Mouse (Mus musculus) MEL-GATA-1-ER (cell line): Measurements from ENCODE around the gene Cep44.
A peak's percentile ranks its signal among the peaks of the same experiment; 100 is the strongest.

Source experiments
- DNase-seq: peaks from one replicate; pipeline ENCODE4 v3.0.0-alpha.2; 2012; ENCODE audit warnings: low read depth; ENCODE audit errors: extremely low read depth

The Cep44 gene

DNA sequence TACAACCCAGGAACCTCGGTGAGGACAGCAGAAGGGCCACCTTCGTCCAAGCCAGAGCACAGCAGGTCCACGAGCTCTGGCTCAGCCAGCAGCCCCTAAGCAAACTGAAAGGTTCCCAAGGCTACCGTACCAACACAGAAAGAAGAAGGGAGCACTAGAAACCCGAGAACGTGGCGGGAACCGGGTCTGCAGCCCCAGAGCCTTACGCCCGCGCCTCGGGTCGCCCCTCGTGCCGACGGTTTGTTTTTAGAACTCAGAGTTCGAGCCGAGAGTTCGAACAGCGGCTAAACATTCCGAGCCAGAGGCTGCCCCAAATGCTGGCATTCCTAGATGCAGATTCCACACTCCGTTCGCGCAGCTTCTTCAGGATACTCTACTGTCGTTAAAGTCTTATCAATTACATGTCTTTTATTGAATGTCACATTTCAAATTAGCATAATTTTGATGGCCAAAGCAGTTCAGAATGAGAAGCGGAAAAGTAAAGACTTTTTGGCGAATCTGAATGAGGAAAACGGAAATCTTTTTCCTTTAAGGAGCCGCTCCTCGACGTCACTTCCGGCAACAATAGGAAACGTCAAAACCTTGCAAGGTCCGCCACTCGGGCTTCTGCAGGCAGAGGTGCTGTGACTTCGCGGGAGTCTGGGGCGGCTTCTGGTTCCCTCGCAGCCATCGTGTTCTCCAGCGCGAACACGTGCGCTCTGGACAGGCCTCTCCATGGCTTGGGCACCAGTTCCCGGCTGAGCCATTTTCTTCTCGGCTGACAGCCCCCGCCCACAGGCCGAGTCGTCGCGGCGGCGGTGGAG, at the start of gene Cep44, which contains the start of gene Fbxo8:
Gene Cep44 (minus strand): TSS at position 490 of the 803 bp plus-strand sequence.
Gene Fbxo8 (plus strand): TSS at position 533 of the 803 bp plus-strand sequence.
- DNase-seq: peak; percentile 82

DNA sequence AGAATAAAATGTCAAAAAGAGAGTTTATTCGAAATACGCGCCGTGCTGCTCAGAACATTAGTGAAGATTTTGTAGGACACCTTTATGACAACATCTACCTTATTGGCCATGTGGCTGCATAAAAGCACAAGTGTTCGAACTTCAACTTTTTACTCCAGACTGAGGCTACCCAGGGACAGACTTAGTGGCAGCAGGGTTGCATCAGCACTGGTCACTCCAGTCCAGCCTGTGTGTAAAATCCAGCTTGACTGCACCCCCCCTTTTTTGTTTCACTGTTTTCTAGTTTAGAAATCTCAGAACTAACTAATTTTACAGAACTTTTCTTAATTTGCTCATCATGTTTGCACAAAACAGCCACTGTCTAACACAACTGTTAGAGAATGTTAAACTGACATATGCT, 40.7 kb upstream of the Cep44 start:
- DNase-seq: no peak

DNA sequence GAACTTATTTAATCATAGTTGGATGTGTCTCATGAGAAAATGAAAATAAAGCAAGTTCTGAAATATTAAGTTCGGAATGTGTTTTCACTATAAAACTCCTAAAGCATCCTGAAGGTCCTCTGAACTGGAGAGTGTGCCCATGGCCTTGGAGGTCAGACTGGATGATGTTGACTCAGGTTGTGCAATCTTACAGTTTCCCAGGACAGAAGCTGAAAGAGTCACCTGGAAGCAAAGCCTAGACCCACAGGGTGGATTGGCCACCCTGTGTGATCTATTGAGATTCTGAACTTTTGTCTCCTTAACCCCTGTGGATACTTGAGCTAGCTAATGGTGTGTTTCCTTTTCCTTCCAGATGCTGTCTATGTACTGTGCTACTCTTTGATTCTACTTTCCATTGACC, 40.2 kb upstream of the Cep44 start:
- no peak for DNase-seq

DNA sequence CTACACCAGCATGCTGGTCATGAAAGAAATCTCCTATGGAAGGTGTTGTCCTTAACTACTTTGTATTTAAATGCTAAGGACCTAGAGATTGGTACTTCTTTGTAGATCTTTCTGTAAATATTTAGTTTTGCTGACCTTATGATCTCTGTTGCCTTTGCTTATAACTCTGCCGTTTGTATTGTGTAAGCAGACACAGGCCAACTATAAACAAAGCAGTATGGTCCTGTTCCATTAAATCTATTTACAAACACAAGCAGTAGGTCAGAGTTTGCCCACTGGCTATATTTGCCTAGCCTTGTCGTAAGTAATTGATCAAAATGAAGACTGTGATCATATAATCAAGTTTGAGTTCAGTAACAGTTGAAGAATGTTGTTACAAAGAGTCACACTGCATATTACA, 38.2 kb upstream of the Cep44 start:
- no peak for DNase-seq

DNA sequence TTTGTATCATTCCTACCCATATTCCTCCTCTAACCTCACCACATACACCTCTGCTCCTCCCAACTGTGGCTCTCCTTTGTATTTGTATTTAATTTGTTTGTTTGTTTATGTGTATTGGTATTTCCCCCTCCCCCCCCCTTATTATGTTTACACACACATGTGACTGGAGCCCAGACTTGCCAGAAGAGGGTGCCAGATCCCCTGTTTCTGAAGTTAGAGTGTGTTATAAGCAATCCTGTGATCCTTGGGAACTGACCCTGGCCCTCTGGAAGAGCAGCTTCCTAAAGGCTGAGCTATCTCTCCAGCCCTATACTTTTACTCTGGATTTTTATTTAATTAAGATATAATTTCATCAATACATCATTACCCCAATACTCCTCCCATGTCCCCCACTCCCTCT, 32.0 kb upstream of the Cep44 start:
- DNase-seq: no peak

DNA sequence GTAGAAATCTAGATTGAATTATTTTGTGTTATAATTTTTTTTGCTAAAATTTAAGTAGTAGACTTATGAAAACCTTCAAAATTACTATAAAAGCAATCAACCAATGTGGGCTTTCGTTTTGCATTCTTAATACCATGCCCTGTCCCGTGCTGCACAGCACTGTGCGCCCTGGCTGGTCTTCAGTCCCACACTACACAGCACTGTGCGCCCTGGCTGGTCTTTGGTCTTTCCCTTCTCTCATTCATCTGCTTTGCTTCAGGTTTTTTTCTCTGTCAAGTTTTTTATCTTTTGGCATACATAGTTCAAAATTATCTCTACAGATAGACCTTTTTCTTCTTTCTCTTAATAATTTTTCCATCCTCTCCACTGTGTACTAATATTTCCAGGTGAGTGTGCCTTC, 30.1 kb upstream of the Cep44 start:
- DNase-seq: no peak

DNA sequence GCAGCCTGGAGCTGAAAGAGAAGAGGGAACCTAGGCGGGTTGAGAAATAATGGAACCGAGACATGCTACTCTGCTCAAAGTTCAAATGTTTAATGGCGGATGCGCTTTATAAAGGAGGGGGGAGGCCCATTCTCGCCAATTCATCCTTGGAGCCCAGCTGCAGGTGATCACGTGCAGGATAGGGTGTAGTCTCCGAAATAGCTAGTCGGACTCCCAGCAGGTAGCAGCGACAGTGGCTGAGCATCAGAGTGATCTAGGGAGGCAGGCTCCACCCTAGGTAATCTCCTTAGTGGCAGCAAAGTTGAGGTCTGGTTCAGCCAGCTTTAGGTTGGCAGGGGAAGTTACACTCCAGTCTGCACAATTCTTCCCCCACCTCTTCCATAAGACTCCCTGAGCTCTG, 16.0 kb upstream of the Cep44 start:
- DNase-seq: no peak

DNA sequence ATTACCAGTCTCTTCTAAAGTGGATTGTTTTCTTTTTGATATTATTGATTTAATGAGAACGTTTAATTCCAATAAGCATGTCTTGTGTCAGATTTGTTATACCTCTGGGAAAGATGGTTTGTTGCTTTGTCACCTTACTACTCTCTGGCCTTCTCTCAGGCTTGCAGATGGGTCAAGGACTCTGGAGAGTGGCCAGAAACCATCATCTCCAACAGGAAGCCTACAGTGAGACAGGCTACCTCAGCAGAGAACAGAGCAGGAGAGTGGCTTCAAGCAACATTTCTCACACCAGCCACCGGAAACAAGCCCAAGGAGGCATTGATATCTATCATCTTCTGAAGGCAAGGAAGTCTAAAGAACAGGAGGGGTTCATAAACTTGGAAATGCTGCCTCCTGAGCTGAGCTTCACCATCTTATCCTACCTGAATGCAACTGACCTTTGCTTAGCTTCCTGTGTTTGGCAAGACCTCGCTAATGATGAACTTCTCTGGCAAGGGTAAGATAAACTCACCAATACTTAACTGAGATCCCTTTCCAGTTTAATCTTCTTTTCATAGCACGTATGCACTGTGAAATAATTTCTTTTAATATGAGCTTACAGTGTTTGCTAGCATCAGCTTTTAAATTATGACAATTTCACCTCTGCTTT, 13.7 kb upstream of the Cep44 start:
- no peak for DNase-seq

DNA sequence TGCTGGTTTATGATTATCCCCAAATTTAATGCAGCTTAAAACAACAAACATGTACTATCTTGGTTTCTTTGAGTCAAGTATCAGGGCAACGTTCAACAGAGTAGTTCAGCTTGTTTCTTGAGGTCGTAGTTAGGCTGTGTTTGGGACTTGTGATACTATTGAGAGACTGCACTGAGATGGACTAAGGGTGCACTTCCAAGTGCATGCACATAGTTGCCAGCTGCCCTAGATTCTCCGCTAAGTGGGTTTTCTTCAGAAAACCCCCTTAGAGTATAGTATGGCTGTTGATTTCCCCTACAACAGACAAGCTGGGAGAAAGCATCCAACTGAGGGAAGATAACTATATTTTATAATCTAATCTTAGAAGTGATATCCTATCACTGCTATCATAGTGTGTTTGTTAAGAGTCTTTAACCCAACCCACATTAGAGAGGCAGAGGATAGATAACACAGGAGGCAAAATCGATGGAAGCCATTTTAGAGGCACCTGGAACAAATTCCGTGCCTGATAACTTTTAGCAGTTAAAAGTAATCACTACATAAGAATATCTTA, 1.8 kb upstream of the Cep44 start:
- peak; percentile 26 for DNase-seq

DNA sequence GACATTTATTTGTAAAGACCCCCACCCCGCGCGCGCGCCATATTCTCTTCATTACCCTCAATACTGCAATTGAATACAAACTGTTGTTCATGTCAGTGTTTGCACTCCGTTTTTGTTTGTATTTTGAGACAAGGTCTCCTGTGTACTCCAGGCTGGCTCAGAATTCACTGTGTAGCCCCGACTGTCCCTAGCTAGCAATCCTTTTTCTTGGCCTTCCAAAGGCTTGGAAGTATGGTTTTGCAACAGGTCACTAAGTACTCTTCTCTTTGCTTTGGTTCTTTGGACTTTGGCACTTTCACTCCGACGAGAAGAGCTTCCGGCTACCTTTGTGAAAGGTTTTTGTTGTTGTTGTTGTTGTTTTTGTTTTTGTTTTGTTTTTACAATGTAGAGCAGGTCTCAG, 1.2 kb upstream of the Cep44 start:
- peak; percentile 17 for DNase-seq

DNA sequence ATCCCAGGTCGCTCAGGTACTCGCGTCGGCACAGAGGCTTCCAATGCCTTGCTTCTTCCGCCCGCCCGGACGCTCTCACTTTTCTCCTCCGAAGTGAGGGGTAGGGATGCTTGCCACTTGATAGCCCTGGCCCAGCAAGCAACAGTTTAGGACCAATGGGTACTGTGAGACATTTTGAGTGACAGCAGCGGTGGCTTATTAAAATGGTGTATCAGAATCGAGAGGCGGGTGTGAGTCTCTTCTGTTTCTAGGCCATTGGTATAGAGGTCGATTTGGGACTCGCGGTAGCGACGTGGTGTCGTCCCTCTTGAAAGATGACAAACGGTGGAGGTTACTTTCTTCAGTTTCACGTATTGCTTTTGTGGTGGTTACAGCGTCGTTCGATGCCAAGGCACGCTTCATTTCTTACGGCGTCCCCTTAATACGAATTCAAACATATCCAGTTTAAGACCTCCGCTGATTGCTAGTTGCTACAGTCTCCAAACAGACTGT, 560 bp upstream of the Cep44 start:
- DNase-seq: peak; percentile 97

DNA sequence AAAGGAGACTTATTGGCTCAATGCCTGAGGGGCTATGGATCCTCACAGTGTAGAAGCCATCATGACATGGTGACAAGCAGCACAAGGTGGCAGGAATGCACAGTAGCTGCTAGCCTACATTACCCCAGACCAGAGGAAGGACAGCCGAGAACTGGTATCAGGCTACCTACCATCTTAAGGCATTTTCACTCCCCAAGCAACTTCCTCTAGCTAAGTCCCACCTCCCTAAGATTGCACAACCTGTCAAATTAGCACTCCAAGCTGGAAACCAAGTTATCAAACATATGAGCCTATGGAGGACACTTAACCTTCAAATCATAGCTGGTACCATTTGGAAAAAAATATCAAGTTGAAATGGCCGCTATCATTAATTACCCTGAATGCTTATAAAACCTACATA, 3.0 kb downstream of the Cep44 start:
- no peak for DNase-seq

DNA sequence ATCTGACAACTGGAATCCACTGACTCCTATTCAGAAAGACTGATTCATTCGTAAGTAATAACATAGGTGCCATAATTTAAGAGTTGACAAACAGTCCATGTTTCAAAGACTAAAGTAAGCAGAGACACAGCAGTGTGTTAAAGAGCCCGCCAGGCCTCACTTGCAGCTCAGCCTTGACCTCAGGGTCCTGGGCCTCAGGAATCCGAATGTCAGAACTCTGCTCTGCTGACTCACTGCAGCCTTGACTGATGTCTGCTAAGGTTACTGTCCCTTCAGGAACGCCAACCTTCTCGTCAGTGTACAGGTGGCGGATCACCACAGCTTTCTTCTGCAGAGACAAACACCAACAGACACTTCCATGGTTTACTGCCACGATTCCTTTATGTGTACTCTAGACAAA, 10.1 kb downstream of the Cep44 start:
- no peak for DNase-seq

DNA sequence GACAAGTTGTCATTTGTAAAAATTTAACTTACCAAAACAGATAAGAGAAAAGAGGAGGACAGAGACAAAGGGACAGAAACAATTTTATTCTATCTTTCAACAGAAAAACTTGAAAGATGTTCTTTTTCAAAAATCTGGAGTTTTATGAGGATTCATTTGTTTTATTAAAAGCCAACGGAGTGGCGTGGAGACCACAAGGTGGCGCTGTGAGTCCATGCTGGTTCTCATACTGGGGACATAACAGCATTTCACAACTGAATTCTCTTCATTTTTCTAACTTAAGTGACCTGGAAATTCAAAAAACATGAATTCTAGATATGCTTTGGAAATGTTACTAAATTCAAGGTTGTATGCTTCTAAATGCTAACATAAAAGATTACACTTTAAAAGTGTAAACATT, 20.5 kb downstream of the Cep44 start:
- DNase-seq: peak; percentile 18

DNA sequence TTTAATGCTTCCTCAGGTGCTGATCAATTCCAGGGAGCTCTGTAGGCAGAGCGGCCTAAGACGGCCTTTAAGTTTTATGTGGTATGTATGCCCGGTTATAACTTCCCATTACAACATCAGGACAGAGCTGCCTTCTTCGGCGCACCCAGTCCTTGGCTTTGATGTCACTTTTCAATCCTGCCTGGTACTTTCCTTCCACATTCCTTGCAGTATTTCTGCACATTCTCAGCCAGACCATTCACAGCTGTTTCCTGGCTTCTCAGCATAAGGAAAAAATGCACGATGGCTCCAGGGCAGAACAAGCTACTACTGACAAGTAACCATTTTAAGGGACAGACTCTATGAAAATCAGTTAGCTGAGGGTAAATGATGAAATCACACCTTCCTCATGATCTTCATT, 22.0 kb downstream of the Cep44 start:
- no peak for DNase-seq

DNA sequence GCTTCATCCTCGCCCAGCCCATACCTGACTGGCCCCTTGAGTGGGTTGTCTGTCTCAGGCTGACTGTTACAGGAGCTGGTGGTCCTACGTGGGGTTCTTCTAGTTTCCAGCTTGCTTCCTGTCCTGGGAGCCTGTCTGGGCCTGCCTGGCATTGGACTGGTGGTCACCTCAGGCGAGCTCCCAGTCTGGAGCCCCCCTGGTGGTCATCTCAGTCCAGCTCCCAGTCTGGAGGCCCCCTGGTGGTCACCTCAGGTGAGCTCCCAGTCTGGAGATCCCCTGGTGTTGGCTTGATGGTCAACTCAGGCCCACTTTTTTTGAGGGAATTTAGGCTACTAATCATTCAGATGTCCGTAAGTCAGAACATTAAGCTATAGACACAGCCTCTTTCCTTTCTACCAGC, 29.8 kb downstream of the Cep44 start:
- no peak for DNase-seq

DNA sequence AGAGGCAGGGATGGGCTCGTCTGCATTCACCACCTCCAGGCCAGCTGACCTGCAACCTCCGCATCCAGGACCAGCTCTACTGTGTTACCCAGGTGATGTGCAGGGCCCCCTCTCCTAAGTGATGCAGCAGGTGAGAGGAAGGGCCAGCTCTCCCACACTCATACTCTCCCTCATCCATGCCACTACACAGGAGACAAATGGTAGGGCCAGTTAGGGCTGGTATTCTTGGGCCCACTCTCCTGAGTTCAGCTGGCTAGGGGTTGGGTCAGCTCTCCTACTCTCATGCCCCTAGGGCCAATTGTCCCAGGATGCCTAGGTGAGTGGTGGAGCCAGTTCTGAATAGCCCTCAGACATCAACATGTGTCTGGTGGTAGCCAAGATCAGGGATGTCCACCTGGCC, 30.6 kb downstream of the Cep44 start:
- DNase-seq: no peak

DNA sequence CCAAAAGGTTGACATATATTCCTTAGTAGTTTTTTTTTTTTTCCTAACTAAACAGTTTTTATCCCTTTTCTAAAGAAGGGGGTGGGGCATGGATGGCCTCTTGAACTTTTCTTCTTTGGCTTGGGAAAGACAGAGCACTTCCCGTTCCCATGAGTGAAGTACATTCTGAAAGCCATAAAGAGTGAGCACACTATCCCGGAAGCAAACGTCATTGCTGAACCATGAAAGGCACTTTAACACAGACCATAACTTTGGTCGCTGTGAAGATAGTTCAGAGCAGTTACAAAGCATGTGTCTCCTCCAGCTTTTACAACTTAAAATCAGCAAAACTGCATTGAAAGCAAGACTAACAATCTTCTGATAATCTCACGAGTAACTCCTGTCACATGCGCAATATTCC, 32.0 kb downstream of the Cep44 start:
- DNase-seq: no peak

DNA sequence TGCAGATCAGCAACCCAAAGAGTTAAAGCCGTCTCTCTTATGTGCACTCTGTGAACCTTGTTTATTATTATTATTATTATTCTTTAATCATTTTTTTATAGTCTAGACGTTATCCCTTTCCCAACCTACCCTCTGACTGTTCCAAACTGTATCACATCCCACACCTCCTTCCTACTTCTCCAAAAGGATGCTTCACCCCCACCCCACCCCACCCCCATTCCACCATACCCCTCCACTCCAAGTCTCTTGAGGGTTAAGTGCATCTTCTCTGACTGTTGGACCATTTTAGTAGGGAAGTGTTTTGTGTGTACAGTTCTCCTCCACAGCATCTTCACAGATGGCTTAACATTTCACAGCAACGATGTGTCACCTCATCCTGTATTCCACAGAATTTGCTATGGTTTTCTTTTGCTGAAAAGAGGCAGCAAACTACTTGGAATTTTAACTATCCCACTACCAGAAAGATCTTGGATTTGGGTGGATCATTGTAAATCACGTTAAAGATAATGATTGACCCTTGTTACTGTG, 41.8 kb downstream of the Cep44 start:
- DNase-seq: no peak

DNA sequence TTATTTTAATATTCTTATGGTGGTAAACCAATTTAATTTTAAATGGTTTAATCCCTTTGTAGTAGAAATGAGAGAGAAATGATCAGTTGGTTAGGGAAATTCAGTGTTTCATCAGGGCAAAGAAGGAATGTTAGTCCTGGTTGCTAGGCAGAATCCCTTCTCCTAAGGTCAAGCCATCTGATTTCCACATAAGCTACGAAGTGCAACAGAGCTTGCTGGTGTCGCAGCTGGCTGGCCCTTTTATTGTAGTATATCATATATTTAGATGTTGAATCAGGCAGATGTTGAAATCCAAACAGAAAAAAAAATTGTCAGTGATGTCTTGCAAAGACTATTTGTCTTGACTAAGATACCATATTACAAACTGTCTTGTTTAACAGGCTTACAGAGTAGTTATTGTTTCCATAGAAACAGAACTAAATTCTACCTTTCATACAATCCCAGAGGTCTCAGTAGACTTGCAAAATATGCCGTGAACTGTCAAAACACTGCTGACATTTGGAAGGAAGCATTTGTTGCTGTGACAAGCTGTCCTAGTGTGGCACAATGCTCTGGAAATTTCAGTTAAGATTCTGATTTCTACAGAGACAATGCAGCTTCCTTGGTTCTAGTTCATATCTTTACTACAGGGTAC, 42.4 kb downstream of the Cep44 start:
- DNase-seq: no peak

DNA sequence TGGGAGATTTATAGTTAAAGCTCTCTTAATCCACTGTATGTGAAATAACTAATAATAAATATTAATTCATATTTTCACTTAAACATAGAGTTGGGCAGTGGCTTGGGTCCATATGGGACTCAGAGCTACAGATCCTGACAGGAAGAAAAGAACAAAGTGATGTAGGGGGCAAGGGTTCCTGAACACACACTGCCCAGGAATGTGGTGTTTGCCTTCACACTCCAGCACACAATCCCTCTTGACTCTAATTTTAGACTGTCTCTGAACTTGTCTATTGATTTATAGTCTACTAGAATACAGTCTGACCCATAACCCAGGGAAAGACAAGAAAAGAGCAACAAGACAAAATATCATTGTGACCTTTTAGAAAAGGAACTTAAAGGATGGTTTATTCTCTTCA, 48.9 kb downstream of the Cep44 start:
- DNase-seq: no peak

DNA sequence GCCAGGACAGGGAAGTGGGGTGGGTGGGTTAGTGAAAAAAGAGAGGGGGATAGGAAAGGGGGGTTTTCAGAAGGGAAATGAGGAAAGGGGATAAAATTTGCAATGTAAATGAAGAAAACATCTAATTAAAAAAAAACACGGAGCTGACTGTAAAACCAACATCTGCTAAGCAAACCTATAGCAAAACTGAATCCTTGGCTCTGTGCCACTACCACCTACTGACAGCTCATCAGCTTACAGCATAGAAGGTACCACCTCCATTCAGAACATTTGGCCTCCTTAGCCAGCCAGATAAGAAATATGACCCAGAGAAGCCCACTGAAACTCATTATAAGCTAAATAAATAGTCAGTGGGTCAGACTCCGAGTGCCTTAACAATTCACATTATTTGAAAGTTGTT, 61.4 kb downstream of the Cep44 start:
- DNase-seq: peak; percentile 1
